Mouse (Mus musculus): Measurements from ENCODE around the gene 2210017I01Rik.

- TF ChIP-seq EP300 (IDR thresholded peaks at IDR 0.05; ENCODE audit: low read depth) (no peak), CTCF (IDR thresholded peaks at IDR 0.05; ENCODE audit: low read depth) (no peak)
These were observed 28.5 kb downstream of the 2210017I01Rik start for GRCm38 (mm10) chr3:92578652-92579413.

Measured in liver, embryonic 14.5 days (tissue).